Comparison of ENCODE assay signal across 10 mouse cellular contexts in the genomic region with DNA sequence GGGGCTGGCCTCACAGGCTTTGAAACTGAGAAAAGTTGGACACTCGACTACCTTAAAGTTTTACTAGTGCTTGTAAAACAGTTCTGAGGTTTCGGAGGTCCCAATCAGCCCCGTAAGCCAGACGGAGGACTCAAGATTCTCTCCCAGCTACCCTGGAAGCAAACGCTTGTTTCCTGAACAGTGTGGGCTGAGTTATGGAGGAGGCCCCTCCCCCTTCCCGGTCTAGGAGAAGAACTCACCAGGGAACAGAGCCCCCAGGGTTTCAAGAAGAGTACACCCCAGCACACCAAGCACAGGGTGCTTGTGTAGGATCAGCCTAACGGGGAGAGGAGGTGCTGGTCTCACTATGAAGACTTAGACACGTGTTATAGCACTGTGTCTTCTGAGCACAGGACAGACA. TPM values are rescaled to one million over a fixed set of nuclear protein-coding genes. Genes with fewer than 3 reads are reported as not detected.
DNase-seq lines count a peak whose midpoint lies in the region; ATAC-seq and TF ChIP-seq lines count a peak whose summit lies in the region.
"Had no signal": no experiment of that assay in that cellular context is flagged by ENCODE, and none has a peak within 500 bp of the region (broad histone marks: within the 10 kb centered on the region; RNA-seq: fewer than 3 reads in every experiment).

No protein-coding gene starts in this region.

- peak overlapping the region; percentile 70 for H3K9ac ChIP-seq in heart, embryonic 13.5 days
- 0 out of 2 replicates have a peak overlapping the region, but pooled peaks have one; percentile 16 for H3K9ac ChIP-seq in midbrain, embryonic 12.5 days (replicated peaks)
- H3K9ac ChIP-seq in midbrain, embryonic 15.5 days: no peak overlapping the region
- H3K9ac ChIP-seq in stomach, postnatal 0 days (ENCODE audit: low read length): peak overlapping the region; percentile 35; the same call in 1 of the 2 replicates

- intact Hi-C loops in heart, postnatal 36 days (cut with DNase I): no loop called here

- no peak for TF ChIP-seq CTCF in stomach, postnatal 0 days (IDR thresholded peaks at IDR 0.05; ENCODE audit: low read depth)

- H3K27me3 ChIP-seq in heart, embryonic 13.5 days (replicated peaks): no peaks in the 10 kb centered on the region
- no peaks in the 10 kb centered on the region for H3K27me3 ChIP-seq in midbrain, embryonic 12.5 days
- no peaks in the 10 kb centered on the region for H3K27me3 ChIP-seq in midbrain, embryonic 15.5 days (replicated peaks)
- H3K27me3 ChIP-seq in stomach, postnatal 0 days (ENCODE audit: control insufficient read depth, insufficient read depth, low read length): no peaks in the 10 kb centered on the region

- no peak for ATAC-seq in heart, embryonic 13.5 days (ENCODE audit: extremely low read depth, insufficient number of reproducible peaks, low FRiP score, low TSS enrichment)
- ATAC-seq in midbrain, embryonic 12.5 days (ENCODE audit: low FRiP score, low read depth): no peak
- ATAC-seq in midbrain, embryonic 15.5 days (replicated peaks): no peak
- ATAC-seq in stomach, postnatal 0 days (ENCODE audit: low FRiP score, low TSS enrichment): peak; percentile 57
- ATAC-seq: CD4-positive, CD25-positive, alpha-beta regulatory T cell, adult 4 months had no signal

- 0 out of 2 replicates have a peak overlapping the region, but pooled peaks have one; percentile 14 for H3K27ac ChIP-seq in heart, embryonic 13.5 days (replicated peaks)
- H3K27ac ChIP-seq in midbrain, embryonic 12.5 days (replicated peaks): no peak overlapping the region
- H3K27ac ChIP-seq in midbrain, embryonic 15.5 days: no peak overlapping the region
- peak overlapping the region; percentile 69 for H3K27ac ChIP-seq in stomach, postnatal 0 days (replicated peaks)
- H3K27ac ChIP-seq: macrophage had no signal

- no peaks in the 10 kb centered on the region for H3K36me3 ChIP-seq in heart, embryonic 13.5 days
- no peaks in the 10 kb centered on the region for H3K36me3 ChIP-seq in midbrain, embryonic 12.5 days
- no peaks in the 10 kb centered on the region for H3K36me3 ChIP-seq in midbrain, embryonic 15.5 days (replicated peaks)
- no peaks in the 10 kb centered on the region for H3K36me3 ChIP-seq in stomach, postnatal 0 days (ENCODE audit: control insufficient read depth, insufficient read depth, low read length)

- H3K4me1 ChIP-seq in heart, embryonic 13.5 days: peaks cover 23% of the 10 kb centered on the region
- H3K4me1 ChIP-seq in midbrain, embryonic 12.5 days: peaks cover 11% of the 10 kb centered on the region
- no peaks in the 10 kb centered on the region for H3K4me1 ChIP-seq in midbrain, embryonic 15.5 days
- no peaks in the 10 kb centered on the region for H3K4me1 ChIP-seq in stomach, postnatal 0 days (replicated peaks; ENCODE audit: control insufficient read depth, insufficient read depth)

- no peak for DNase-seq in heart, postnatal 36 days
- peak; percentile 60 to 72 for DNase-seq in kidney, postnatal 4 days
- DNase-seq in stomach, postnatal 0 days (ENCODE audit: low spot score): peak; percentile 30
- no peak for DNase-seq in adrenal gland, adult 2 months
- no peak for DNase-seq in gastrocnemius, postnatal 25 days

- peak overlapping the region; percentile 21 for H3K4me3 ChIP-seq in heart, embryonic 13.5 days
- H3K4me3 ChIP-seq in midbrain, embryonic 12.5 days: no peak overlapping the region
- H3K4me3 ChIP-seq in midbrain, embryonic 15.5 days: no peak overlapping the region
- peak overlapping the region; percentile 15; the same call in 1 of the 2 replicates for H3K4me3 ChIP-seq in stomach, postnatal 0 days (ENCODE audit: low read depth, low read length)

- 38% methylated on average over 8 of the region's 8 CpGs for WGBS in heart, embryonic 13.5 days
- WGBS in midbrain, embryonic 12.5 days: 46% methylated on average over 8 of the region's 8 CpGs
- whole genome bisulfite sequencing in midbrain, embryonic 15.5 days: 49% methylated on average over 8 of the region's 8 CpGs
- 33% methylated on average over 8 of the region's 8 CpGs for WGBS in stomach, postnatal 0 days

- no peak for TF ChIP-seq EP300 in stomach, postnatal 0 days (optimal IDR thresholded peaks at IDR 0.05)

- H3K4me2 ChIP-seq in heart, embryonic 13.5 days: peak overlapping the region; percentile 54
- H3K4me2 ChIP-seq in midbrain, embryonic 12.5 days (replicated peaks): no peak overlapping the region
- no peak overlapping the region for H3K4me2 ChIP-seq in midbrain, embryonic 15.5 days
- H3K4me2 ChIP-seq in stomach, postnatal 0 days (replicated peaks; ENCODE audit: low read depth): peak overlapping the region; percentile 39

- no peaks in the 10 kb centered on the region for H3K9me3 ChIP-seq in heart, embryonic 13.5 days
- no peaks in the 10 kb centered on the region for H3K9me3 ChIP-seq in midbrain, embryonic 12.5 days
- no peaks in the 10 kb centered on the region for H3K9me3 ChIP-seq in midbrain, embryonic 15.5 days
- no peaks in the 10 kb centered on the region for H3K9me3 ChIP-seq in stomach, postnatal 0 days (ENCODE audit: control insufficient read depth, low read length)

RNA-seq across cellular contexts. Expression of gene Catsper3, which starts 27.6 kb away (rescaled TPM):
- 0.15 TPM in 2 replicates for polyA plus RNA-seq in heart, embryonic 13.5 days (2015; fragmentation: Nextera tagmentation; extraction: Ambion mirVana)
- not detected for total RNA-seq in heart, postnatal 36 days (2021)
- 0.18 TPM in 1 of 2 replicates, not detected in the other for polyA plus RNA-seq in midbrain, embryonic 12.5 days (2016; fragmentation: Nextera tagmentation; extraction: Ambion mirVana)
- 0.13 and 0.17 TPM in 2 replicates for polyA plus RNA-seq in midbrain, embryonic 15.5 days (2015; fragmentation: Nextera tagmentation; extraction: Ambion mirVana)
- 0.07 and 0.13 TPM in 2 replicates for polyA plus RNA-seq in stomach, postnatal 0 days (2015; fragmentation: Nextera tagmentation; extraction: Ambion mirVana)
- total RNA-seq in adrenal gland, adult 2 months (2021): under 1 TPM in 1 of 2 experiments, not detected in 1; 0.45 TPM
- polyA plus RNA-seq in adrenal gland, adult 2 months (2012; rRNA removed): 0.10 and 0.17 TPM in 2 replicates
- not detected for total RNA-seq in gastrocnemius, postnatal 25 days (2021)
- polyA plus RNA-seq: macrophage had no signal

RNA-seq across cellular contexts. Expression of gene Pcbd2, which starts 29.6 kb away (rescaled TPM):
- polyA plus RNA-seq in heart, embryonic 13.5 days (2015; fragmentation: Nextera tagmentation; extraction: Ambion mirVana): 52.2 and 54.9 TPM in 2 replicates
- 10 to 100 TPM; 45.2 to 49.6 TPM for total RNA-seq in heart, postnatal 36 days (2021)
- 23.9 and 30.0 TPM in 2 replicates for polyA plus RNA-seq in midbrain, embryonic 12.5 days (2016; fragmentation: Nextera tagmentation; extraction: Ambion mirVana)
- polyA plus RNA-seq in midbrain, embryonic 15.5 days (2015; fragmentation: Nextera tagmentation; extraction: Ambion mirVana): 17.3 and 17.4 TPM in 2 replicates
- 71.2 and 73.9 TPM in 2 replicates for polyA plus RNA-seq in stomach, postnatal 0 days (2015; fragmentation: Nextera tagmentation; extraction: Ambion mirVana)
- total RNA-seq in adrenal gland, adult 2 months (2021): 10 to 100 TPM; 73.8 to 81.6 TPM
- polyA plus RNA-seq in adrenal gland, adult 2 months (2012; rRNA removed): 16.0 and 16.1 TPM in 2 replicates
- 10 to 100 TPM; 20.2 to 22.0 TPM for total RNA-seq in gastrocnemius, postnatal 25 days (2021)

RNA-seq across cellular contexts. Expression of gene Txndc15, which starts 42.3 kb away (rescaled TPM):
- polyA plus RNA-seq in heart, embryonic 13.5 days (2015; fragmentation: Nextera tagmentation; extraction: Ambion mirVana): 57.1 and 66.6 TPM in 2 replicates
- total RNA-seq in heart, postnatal 36 days (2021): 10 to 100 TPM; 42.6 to 45.8 TPM
- 90.9 and 99.6 TPM in 2 replicates for polyA plus RNA-seq in midbrain, embryonic 12.5 days (2016; fragmentation: Nextera tagmentation; extraction: Ambion mirVana)
- polyA plus RNA-seq in midbrain, embryonic 15.5 days (2015; fragmentation: Nextera tagmentation; extraction: Ambion mirVana): 138 and 141 TPM in 2 replicates
- 62.8 and 63.6 TPM in 2 replicates for polyA plus RNA-seq in stomach, postnatal 0 days (2015; fragmentation: Nextera tagmentation; extraction: Ambion mirVana)
- total RNA-seq in adrenal gland, adult 2 months (2021): 10 to 100 TPM; 53.5 to 81.2 TPM
- 72.3 and 73.9 TPM in 2 replicates for polyA plus RNA-seq in adrenal gland, adult 2 months (2012; rRNA removed)
- total RNA-seq in gastrocnemius, postnatal 25 days (2021): 10 to 100 TPM; 27.1 to 28.2 TPM

Comparison
In these comparisons a context has a peak if more than half of its experiments do, and no peak if none do; other contexts are left out.
1. H3K27ac ChIP-seq: peak in heart, embryonic 13.5 days (single experiment) and stomach, postnatal 0 days (single experiment); none in midbrain, embryonic 12.5 days (single experiment) and midbrain, embryonic 15.5 days (single experiment).
2. H3K4me2 ChIP-seq: peak in heart, embryonic 13.5 days (single experiment) and stomach, postnatal 0 days (single experiment); none in midbrain, embryonic 12.5 days (single experiment) and midbrain, embryonic 15.5 days (single experiment).
3. H3K4me3 ChIP-seq: peak in heart, embryonic 13.5 days (single experiment) and stomach, postnatal 0 days (single experiment); none in midbrain, embryonic 12.5 days (single experiment) and midbrain, embryonic 15.5 days (single experiment).
4. DNase-seq: peak in kidney, postnatal 4 days (2 of 2) and stomach, postnatal 0 days (single experiment); none in heart, postnatal 36 days (0 of 2), adrenal gland, adult 2 months (single experiment) and gastrocnemius, postnatal 25 days (single experiment).